Mouse (Mus musculus) gastrocnemius, adult 18-20 months (tissue): ENCODE measurements around the gene Rabep2. TPM values are rescaled to one million over a fixed set of nuclear protein-coding genes. Genes with fewer than 3 reads are reported as not detected.

Experiments used
- DNase-seq: peaks from one replicate; pipeline ENCODE4 v3.0.0; 2021; ENCODE audit warnings: low spot score
- total RNA-seq, 2 experiments: library from RNA; stranded (reverse); gene quantifications; 2 replicates each; pipeline ENCODE4 v1.2.3; 2021

Gene Rabep2
- total RNA-seq, 2 experiments from 2014 or later: 10.6 to 13.1 TPM

DNA sequence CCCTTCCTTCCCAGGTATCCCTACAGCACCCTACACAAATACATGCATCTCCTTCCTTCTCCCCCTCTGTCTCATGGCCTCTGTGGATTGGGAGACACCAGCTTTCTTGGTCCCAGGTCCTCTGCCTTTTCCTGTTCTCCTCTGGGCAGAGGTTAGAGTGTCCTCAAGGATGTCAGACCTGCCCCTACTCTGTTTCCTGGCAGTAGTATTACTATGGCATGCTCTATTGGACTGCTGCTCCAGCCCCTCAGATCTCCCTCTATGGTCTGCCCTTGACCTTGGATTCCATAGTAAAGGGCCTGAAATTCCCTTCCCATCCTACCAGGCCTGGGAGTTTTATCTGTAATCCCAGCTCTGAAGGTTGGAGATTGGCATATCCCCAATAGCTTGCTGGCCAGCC lies 1.6 kb downstream of the Rabep2 start:
- no peak for DNase-seq

- DNase-seq: no peak
Measured at GRCm38 (mm10) chr7:126434726-126435125, 6.2 kb downstream of the Rabep2 start.

GRCm38 (mm10) chr7:126435801-126436200 lies 7.2 kb downstream of the Rabep2 start:
- DNase-seq: no peak

DNA sequence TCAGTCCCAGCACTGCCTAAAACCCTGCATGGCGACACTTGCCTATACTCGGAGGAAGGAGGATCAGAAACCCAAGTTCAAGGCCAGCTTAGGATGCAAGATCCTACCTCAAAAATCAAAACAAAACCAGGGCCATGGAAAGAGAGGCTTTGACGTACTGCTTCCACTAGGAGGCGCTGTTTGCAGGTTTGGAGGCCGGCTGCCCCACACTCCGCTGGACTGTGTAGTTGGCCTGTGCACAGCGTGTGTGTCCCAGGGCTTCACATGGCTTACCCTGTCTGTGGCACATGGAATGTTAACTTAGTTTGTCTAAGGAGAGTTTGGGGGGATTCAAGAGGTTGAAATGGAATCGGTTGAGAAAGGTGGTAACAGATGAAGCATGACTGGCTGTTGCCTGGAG lies 8.3 kb downstream of the Rabep2 start:
- DNase-seq: no peak

DNA sequence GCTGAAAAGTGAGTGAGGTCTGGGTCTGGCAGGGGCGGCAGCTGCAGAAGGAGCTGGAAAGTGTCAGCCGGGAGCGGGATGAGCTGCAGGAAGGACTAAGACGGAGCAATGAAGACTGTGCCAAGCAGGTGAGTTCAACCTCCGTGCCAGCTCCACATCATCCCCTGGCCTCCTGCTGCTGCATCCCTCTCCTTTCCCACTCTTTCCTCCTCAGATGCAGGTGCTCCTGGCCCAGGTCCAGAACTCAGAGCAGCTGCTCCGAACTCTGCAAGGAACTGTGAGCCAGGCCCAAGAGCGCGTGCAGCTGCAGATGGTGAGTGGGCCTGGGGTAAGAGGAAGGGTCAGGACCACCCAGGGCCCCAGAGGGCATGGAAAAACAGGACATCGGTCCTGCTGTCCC lies 11.6 kb downstream of the Rabep2 start:
- peak; percentile 7 for DNase-seq

- DNase-seq: no peak
Measured at GRCm38 (mm10) chr7:126443997-126444396, 15.4 kb downstream of the Rabep2 start.

DNA sequence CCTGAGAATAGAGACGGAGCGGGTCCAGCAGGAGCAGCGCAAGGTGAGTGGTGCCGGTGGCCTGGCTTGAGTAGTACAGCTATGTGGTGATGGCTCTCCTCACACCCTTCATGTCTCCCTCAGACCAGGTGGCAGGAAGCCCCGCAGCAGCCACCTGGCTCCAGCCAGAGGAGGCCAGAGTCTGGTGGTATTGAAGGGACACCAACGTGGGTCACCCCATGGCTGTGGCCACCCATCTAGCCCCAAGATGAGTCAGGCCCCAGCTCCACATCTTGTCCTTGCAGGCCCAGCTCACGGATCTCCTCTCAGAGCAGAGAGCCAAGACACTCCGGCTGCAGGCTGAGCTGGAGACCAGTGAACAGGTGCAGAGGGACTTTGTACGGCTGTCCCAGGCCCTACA lies 16.0 kb downstream of the Rabep2 start:
- peak; percentile 64 for DNase-seq

GRCm38 (mm10) chr7:126445104-126445815 lies 16.7 kb downstream of the Rabep2 start:
- no peak for DNase-seq

- no peak for DNase-seq
Measured at GRCm38 (mm10) chr7:126446217-126446616, 17.7 kb downstream of the Rabep2 start.

GRCm38 (mm10) chr7:126448481-126448880 lies 19.9 kb downstream of the Rabep2 start:
- DNase-seq: no peak

DNA sequence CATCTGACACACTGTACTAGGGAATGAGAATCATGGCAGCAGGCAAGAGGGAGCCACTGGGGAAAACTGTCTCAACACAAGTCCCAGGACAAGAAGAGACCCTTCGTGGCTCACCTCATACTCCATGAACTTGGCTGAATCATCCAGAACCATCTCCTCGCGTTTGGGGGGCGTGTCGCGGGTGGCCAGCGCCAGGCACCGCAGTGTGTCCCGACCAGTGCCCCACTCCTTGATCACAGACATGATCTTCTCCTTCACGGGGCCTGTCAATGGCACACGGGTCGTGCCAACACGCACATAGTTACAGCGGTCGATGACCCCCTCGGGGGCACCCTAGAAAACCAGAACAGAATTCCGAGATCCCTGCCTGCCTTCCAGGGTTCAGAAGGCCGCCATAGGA lies 21.4 kb downstream of the Rabep2 start:
- no peak for DNase-seq

- no peak for DNase-seq
Measured at GRCm38 (mm10) chr7:126450641-126451040, 22.1 kb downstream of the Rabep2 start.

DNA sequence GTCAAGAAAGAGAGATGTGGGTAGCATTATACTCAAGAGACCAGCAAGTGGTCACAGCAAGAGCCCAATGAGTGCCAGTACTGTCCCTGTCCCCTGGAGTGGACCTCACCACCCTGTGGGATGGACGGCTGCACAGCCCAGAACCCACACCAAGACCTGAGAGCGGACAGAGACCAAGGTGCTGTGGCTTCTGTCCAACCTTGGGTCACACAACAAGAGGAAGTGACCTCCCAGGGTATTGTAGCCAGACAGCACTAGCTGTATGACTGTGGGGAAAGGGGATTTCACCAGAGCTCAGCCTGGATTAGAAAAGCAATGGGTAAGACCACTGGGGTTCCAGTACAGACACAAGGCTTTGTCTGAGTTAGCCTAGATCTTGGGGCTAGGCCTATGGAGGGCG lies 23.7 kb downstream of the Rabep2 start:
- no peak for DNase-seq

DNA sequence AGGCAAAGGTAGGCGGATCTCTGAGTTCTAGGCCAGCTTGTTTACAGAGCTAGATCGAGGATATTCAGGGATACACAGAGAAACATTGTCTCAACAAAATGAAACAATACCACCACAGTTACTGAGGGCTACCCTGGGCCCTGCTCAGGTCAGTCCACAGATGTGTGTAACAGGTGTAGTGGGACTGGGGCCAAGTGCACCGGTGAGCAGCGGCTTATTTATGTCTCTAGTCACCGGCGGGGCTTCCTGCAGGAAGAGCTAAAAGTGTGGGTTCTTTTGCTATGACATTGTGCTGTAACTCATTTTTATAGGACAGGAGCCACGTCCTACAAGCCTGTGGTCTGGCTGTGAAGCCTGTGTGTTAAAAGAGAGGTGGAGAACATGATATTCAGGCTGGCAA lies 25.3 kb downstream of the Rabep2 start:
- DNase-seq: no peak

GRCm38 (mm10) chr7:126455242-126455641 lies 26.7 kb downstream of the Rabep2 start:
- DNase-seq: no peak

GRCm38 (mm10) chr7:126456382-126457266 lies 28.1 kb downstream of the Rabep2 start:
- DNase-seq: no peak

DNA sequence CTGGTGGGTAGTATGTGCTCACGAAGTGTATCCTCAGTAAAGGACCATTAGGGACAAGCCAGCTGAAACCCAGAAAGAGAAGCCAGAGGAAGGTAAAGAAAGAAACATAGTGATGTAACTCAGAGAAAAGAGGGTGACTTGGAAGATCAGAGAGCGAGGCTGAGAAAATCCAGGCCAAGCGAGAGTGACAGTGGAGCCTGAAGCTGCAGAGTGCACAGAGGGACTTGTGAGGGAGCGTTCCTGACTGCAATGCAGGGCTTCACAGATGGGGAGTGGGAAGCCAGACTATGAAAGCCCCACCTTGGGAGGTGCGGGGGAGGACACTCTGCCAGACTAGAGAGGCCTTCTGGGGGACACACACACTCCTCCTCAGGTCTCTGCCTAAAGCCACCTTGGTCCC lies 29.7 kb downstream of the Rabep2 start:
- DNase-seq: no peak

- peak; percentile 86 for DNase-seq
Measured at GRCm38 (mm10) chr7:126458844-126459618, 30.5 kb downstream of the Rabep2 start.

- no peak for DNase-seq
Measured at GRCm38 (mm10) chr7:126460623-126461399, 32.3 kb downstream of the Rabep2 start.

DNA sequence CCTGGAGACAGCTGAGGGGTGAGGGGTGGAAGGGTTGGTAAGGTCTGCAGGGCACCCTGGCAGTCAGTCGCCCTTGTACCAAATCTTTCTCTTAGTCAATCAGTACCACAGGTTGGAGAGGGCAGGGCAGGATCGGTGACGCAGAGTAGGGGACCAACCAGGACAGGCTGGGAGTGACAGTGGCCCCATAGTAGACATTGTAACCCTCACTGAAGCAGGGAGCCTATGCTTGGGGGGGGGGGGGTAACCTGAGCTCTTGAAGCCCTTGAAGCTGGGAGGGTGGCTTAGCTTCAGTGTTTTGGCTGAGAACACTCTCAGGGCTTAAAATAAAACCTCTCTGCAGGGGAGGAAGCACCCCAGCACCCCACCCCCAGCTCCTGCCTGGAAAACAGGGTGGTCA lies 33.1 kb downstream of the Rabep2 start:
- no peak for DNase-seq

- peak; percentile 87 for DNase-seq
Measured at GRCm38 (mm10) chr7:126463004-126463403, 34.4 kb downstream of the Rabep2 start, which contains the start of gene Atp2a1. TSS of gene Atp2a1 (minus strand) at chr7:126463108.
